ENCODE assay signal across 21 mouse cellular contexts in the genomic region with DNA sequence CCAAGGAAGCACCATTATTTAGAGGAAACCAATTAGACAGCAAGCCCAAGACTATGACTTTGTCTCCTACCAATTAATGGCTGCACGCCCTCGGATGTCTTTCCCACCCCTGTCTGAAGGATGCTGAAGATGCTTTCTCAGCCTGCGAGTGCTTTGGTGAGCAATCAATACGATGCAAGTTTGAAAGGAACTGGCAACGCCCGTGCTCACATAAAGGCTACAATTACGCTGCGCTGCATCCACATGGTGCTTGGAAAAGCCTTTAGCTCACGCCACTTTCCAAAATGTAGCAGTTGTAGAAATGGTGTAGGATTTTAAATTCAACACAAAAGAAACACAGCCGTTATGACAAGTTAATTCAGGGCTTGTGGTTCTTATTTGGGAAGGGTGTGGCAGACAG.
A peak's percentile ranks its signal among the peaks of the same experiment; 100 is the strongest.
DNase-seq lines count a peak whose midpoint lies in the region; ATAC-seq and TF ChIP-seq lines count a peak whose summit lies in the region.
"Had no signal": no experiment of that assay in that cellular context is flagged by ENCODE, and none has a peak within 500 bp of the region (broad histone marks: within the 10 kb centered on the region; RNA-seq: fewer than 3 reads in every experiment).

No protein-coding gene starts in this region.

- TF ChIP-seq CTCF in midbrain, postnatal 0 days (IDR thresholded peaks at IDR 0.05), result no peak

- no peak overlapping the region for H3K4me3 ChIP-seq in midbrain, postnatal 0 days (ENCODE audit: low read depth, low read length)
- H3K4me3 ChIP-seq in midbrain, embryonic 16.5 days (ENCODE audit: low read depth, low read length), result no peak overlapping the region
- H3K4me3 ChIP-seq: embryonic facial prominence, embryonic 10.5 days; embryonic facial prominence, embryonic 12.5 days; forebrain, embryonic 13.5 days had no signal

- WGBS in midbrain, postnatal 0 days, result 80% methylated on average over 10 of the region's 10 CpGs
- WGBS in midbrain, embryonic 16.5 days, result 78% methylated on average over 10 of the region's 10 CpGs

- no peak overlapping the region for H3K9ac ChIP-seq in midbrain, postnatal 0 days (replicated peaks; ENCODE audit: low read length, poor library complexity, severe bottlenecking)
- no peak overlapping the region for H3K9ac ChIP-seq in midbrain, embryonic 16.5 days (ENCODE audit: low read depth, low read length)
- H3K9ac ChIP-seq: embryonic facial prominence, embryonic 12.5 days; forebrain, embryonic 13.5 days had no signal

- H3K4me1 ChIP-seq in midbrain, postnatal 0 days (ENCODE audit: insufficient read depth, low read length), result no peaks in the 10 kb centered on the region
- no peaks in the 10 kb centered on the region for H3K4me1 ChIP-seq in midbrain, embryonic 16.5 days (ENCODE audit: control insufficient read depth, insufficient read depth, low read length)
- H3K4me1 ChIP-seq: embryonic facial prominence, embryonic 12.5 days; forebrain, embryonic 13.5 days had no signal

- no peaks in the 10 kb centered on the region for H3K27me3 ChIP-seq in midbrain, postnatal 0 days (ENCODE audit: insufficient read depth, low read length)
- H3K27me3 ChIP-seq in midbrain, embryonic 16.5 days (ENCODE audit: control insufficient read depth, insufficient read depth, low read depth, low read length), result no peaks in the 10 kb centered on the region
- H3K27me3 ChIP-seq: embryonic facial prominence, embryonic 12.5 days; forebrain, embryonic 13.5 days had no signal

- H3K36me3 ChIP-seq in midbrain, postnatal 0 days (ENCODE audit: insufficient read depth, low read length), result no peaks in the 10 kb centered on the region
- H3K36me3 ChIP-seq in midbrain, embryonic 16.5 days (ENCODE audit: control insufficient read depth, insufficient read depth, low read length), result no peaks in the 10 kb centered on the region
- H3K36me3 ChIP-seq: embryonic facial prominence, embryonic 10.5 days; embryonic facial prominence, embryonic 12.5 days had no signal

- no peak overlapping the region for H3K4me2 ChIP-seq in midbrain, postnatal 0 days (ENCODE audit: low read depth, low read length, poor library complexity, severe bottlenecking)
- no peak overlapping the region for H3K4me2 ChIP-seq in midbrain, embryonic 16.5 days (ENCODE audit: low read length)
- H3K4me2 ChIP-seq: embryonic facial prominence, embryonic 12.5 days; forebrain, embryonic 13.5 days had no signal

- H3K27ac ChIP-seq in midbrain, postnatal 0 days (ENCODE audit: low read depth, low read length), result no peak overlapping the region
- no peak overlapping the region for H3K27ac ChIP-seq in midbrain, embryonic 16.5 days (ENCODE audit: low read length)
- H3K27ac ChIP-seq: embryonic facial prominence, embryonic 10.5 days; embryonic facial prominence, embryonic 12.5 days; forebrain, embryonic 13.5 days had no signal

- no peaks in the 10 kb centered on the region for H3K9me3 ChIP-seq in midbrain, postnatal 0 days (ENCODE audit: low read length)
- H3K9me3 ChIP-seq in midbrain, embryonic 16.5 days (replicated peaks; ENCODE audit: control insufficient read depth, low read length, poor library complexity, severe bottlenecking), result no peaks in the 10 kb centered on the region
- H3K9me3 ChIP-seq: embryonic facial prominence, embryonic 10.5 days; embryonic facial prominence, embryonic 12.5 days; forebrain, embryonic 13.5 days had no signal

- intact Hi-C loops in heart, postnatal 25 days (cut with DNase I), result no loop called here

- DNase-seq in heart, adult 11 months, result peak; percentile 64
- no peak for DNase-seq in heart, postnatal 25 days (ENCODE audit: low spot score)
- peak; percentile 4 for DNase-seq in midbrain, postnatal 0 days (ENCODE audit: low spot score)
- peak; percentile 67 for DNase-seq in brain, adult 2 months (ENCODE audit: low read depth, low spot score)
- DNase-seq in telencephalon, adult 2 months (ENCODE audit: low read depth, low spot score), result peak; percentile 13
- no peak for DNase-seq in thymus, adult 18-20 months
- DNase-seq in kidney, adult 8-10 months, result no peak
- DNase-seq: adrenal gland, adult 8-10 months; adrenal gland, postnatal 14 days; adrenal gland, postnatal 36 days; cerebellum, adult 11-12 months; cerebellum, adult 2 months; cerebellum, adult 9-10 months; cerebellum, postnatal 10 days; cerebellum, postnatal 25 days had no signal

- no peak for ATAC-seq in midbrain, postnatal 0 days (ENCODE audit: low FRiP score)
- no peak for ATAC-seq in midbrain, embryonic 16.5 days
- ATAC-seq: activated CD4-positive, CD25-positive, alpha-beta regulatory T cell, adult 4 months; forebrain, embryonic 13.5 days; forebrain, embryonic 16.5 days had no signal

Comparison
In these comparisons a context has a peak if more than half of its experiments do, and no peak if none do; other contexts are left out.
1. DNase-seq: peak in heart, adult 11 months (single experiment), midbrain, postnatal 0 days (single experiment), brain, adult 2 months (single experiment) and telencephalon, adult 2 months (single experiment); none in heart, postnatal 25 days (single experiment), thymus, adult 18-20 months (0 of 2) and kidney, adult 8-10 months (0 of 2).